Mouse (Mus musculus): ENCODE measurements around the gene Col16a1.

DNA sequence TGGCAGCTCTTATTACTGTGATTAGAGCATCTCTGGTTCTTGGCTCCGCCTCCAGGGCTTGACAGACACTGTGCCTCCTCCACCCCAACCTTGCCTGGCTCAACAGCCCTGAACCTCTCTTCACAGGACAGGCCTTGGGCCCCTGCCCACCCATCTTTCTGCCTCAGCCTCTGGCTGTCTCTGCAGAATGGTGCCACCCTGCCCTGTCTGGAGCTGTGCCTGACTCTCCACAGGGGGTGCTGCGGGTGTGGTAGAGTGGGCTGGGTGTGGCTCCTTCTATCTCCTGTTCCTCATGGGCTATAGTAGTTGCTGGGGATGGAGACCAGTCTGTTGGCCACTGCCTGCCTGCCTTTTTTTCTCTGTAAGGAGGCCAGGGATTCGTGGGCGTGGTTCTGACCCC, 31.6 kb upstream of the Col16a1 start:
- TF ChIP-seq ZC3H11A (IDR thresholded peaks at IDR 0.05; ENCODE audit: borderline replicate concordance, low read depth, low read length) (no peak), ZNF384 (IDR thresholded peaks at IDR 0.05; ENCODE audit: low read depth, low read length) (no peak), HCFC1 (IDR thresholded peaks at IDR 0.05; ENCODE audit: borderline replicate concordance, insufficient read depth, low read length) (no peak)

Data from ES-E14 (cell line).